Mouse (Mus musculus) hindbrain, embryonic 16.5 days (tissue): ENCODE data around the gene Pdcl2. TPM values are rescaled to one million over a fixed set of nuclear protein-coding genes. Genes with fewer than 3 reads are reported as not detected.

ENCODE experiments used
- ATAC-seq: fragments of 200-750 bp; cut with Nextera tagmentation; 2 replicates; pipeline ENCODE4 v1.8.0; 2017; ENCODE audit warnings: moderate TSS enrichment, moderate library complexity
- H3K27ac ChIP-seq: fragments of 300-500 bp; sonication (generic); 2 replicates; pipeline ENCODE4 v1.5.1; 2014; ENCODE audit warnings: low read depth, mild to moderate bottlenecking, control low read depth, low read length, moderate library complexity
- H3K27me3 ChIP-seq: fragments of 300-500 bp; sonication (generic); replicated peaks from 2 replicates; pipeline ENCODE4 v1.6.1; 2014; ENCODE audit warnings: low read length; ENCODE audit not compliant: control insufficient read depth, insufficient read depth
- H3K36me3 ChIP-seq: fragments of 300-500 bp; sonication (generic); 2 replicates; pipeline ENCODE4 v1.6.1; 2014; ENCODE audit warnings: mild to moderate bottlenecking, low read length, moderate library complexity, mixed read lengths; ENCODE audit not compliant: control insufficient read depth, insufficient read depth
- H3K4me1 ChIP-seq: fragments of 300-500 bp; sonication (generic); 2 replicates; pipeline ENCODE4 v1.6.1; 2014; ENCODE audit warnings: low read depth, low read length; ENCODE audit not compliant: control insufficient read depth, insufficient read depth
- H3K4me2 ChIP-seq: fragments of 300-500 bp; sonication (generic); 2 replicates; pipeline ENCODE4 v1.6.1; 2014; ENCODE audit warnings: mild to moderate bottlenecking, low read length, control low read depth, moderate library complexity
- H3K4me3 ChIP-seq: fragments of 300-500 bp; sonication (generic); 2 replicates; pipeline ENCODE4 v1.5.1; 2014; ENCODE audit warnings: mild to moderate bottlenecking, low read length, control low read depth, moderate library complexity
- H3K9ac ChIP-seq: fragments of 300-500 bp; sonication (generic); 2 replicates; pipeline ENCODE4 v1.6.1; 2014; ENCODE audit warnings: low read depth, mild to moderate bottlenecking, control low read depth, low read length, moderate library complexity
- H3K9me3 ChIP-seq: fragments of 300-500 bp; sonication (generic); 2 replicates; pipeline ENCODE4 v1.6.1; 2014; ENCODE audit warnings: mild to moderate bottlenecking, low read length, moderate library complexity; ENCODE audit not compliant: control insufficient read depth
- WGBS: fragments of 180-500 bp; shearing (Covaris S2); extraction: QIAGEN DNeasy Blood & Tissue Kit; methylation state at CpG from one replicate; pipeline ENCODE4 v1.1.7; 2014; 5-methylcytosine and 5-hydroxymethylcytosine counted together
- polyA plus RNA-seq: library from polyadenylated mRNA; unstranded; fragments of >200 nt; fragmentation: Nextera tagmentation; extraction: Ambion mirVana; gene quantifications from 2 replicates; pipeline ENCODE4 v1.2.1, GENCODE M21; 2015

The Pdcl2 gene
- polyA plus RNA-seq, result not detected in 2 replicates

GRCm38 (mm10) chr5:76330953-76331352 is at the start of gene Pdcl2:
Gene Pdcl2, minus strand, starts transcription at chr5:76331156.
- no peak within 1 kb of the TSS for H3K9ac ChIP-seq
- WGBS, result 90% methylated on average over 7 of the region's 7 CpGs

GRCm38 (mm10) chr5:76379216-76379615 is 48.3 kb upstream of the Pdcl2 start:
- Histone ChIP-seq H3K9ac (no peak overlapping the region), H3K36me3 (no peaks in the 10 kb centered on the region), H3K4me3 (no peak overlapping the region), H3K4me2 (no peak overlapping the region), H3K27me3 (no peaks in the 10 kb centered on the region), H3K9me3 (no peaks in the 10 kb centered on the region), H3K4me1 (no peaks in the 10 kb centered on the region), H3K27ac (no peak overlapping the region)
- WGBS, result 46% methylated on average over 3 of the region's 3 CpGs
- ATAC-seq, result no peak

More at GRCm38 (mm10) chr5:76330953-76331352, at the start of gene Pdcl2:
- Histone ChIP-seq H3K36me3 (no peaks in the 10 kb centered on the region), H3K9me3 (no peaks in the 10 kb centered on the region), H3K4me3 (no peak within 1 kb of the TSS), H3K27me3 (no peaks in the 10 kb centered on the region), H3K27ac (no peak within 1 kb of the TSS), H3K4me2 (no peak within 1 kb of the TSS), H3K4me1 (no peaks in the 10 kb centered on the region)
- ATAC-seq, result no peak

- no peaks in the 10 kb centered on the region for H3K36me3 ChIP-seq
- H3K27ac ChIP-seq, result no peak overlapping the region
- 82% methylated on average over 8 of the region's 8 CpGs for WGBS
- no peak overlapping the region for H3K4me2 ChIP-seq
- no peaks in the 10 kb centered on the region for H3K4me1 ChIP-seq
- no peak overlapping the region for H3K4me3 ChIP-seq
- H3K9me3 ChIP-seq, result no peaks in the 10 kb centered on the region
- no peak overlapping the region for H3K9ac ChIP-seq
- ATAC-seq, result no peak
- H3K27me3 ChIP-seq, result peaks cover under 1% of the 10 kb centered on the region; the same call in 1 of the 2 replicates
Measured at GRCm38 (mm10) chr5:76369215-76369840, 38.4 kb upstream of the Pdcl2 start.

GRCm38 (mm10) chr5:76365406-76365805 is 34.5 kb upstream of the Pdcl2 start:
- ATAC-seq, result no peak
- peaks cover 9% of the 10 kb centered on the region for H3K4me1 ChIP-seq
- H3K27ac ChIP-seq, result no peak overlapping the region
- 41% methylated on average over 5 of the region's 5 CpGs for WGBS
- H3K9ac ChIP-seq, result no peak overlapping the region
- H3K4me3 ChIP-seq, result no peak overlapping the region
- no peaks in the 10 kb centered on the region for H3K36me3 ChIP-seq
- H3K9me3 ChIP-seq, result no peaks in the 10 kb centered on the region
- peaks cover 12% of the 10 kb centered on the region for H3K27me3 ChIP-seq
- H3K4me2 ChIP-seq, result no peak overlapping the region

DNA sequence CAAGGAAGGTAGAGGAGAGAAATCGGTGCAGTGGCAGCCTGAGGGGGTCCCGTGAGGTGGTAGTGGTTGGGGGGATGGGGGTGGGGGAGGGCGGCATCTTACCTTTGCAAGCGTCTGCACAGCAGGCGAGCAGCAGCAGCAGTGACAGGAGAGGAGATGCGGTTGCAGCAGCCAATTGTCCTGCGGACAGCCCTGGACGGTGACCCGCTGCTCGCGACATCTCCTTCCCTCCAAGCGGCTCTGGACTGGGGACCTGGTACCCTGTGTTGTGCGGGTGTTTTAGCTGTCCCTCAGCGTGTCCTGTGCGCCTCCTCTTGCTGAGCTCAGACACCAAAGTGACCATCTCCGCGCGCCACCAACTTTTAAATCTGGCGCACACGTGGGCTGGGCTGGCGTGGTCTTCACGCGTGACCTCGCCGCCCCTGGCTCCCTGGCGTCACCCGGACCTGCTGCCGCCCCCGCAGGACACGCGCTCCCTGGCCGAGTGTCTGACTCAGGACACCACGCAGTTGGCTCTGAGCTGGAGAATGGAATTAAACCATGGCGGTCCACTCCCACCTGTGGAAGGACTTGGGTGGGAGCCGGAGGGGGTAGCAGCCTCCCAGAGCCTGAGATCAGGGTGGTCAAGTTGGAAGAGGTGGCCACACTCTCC is 32.6 kb upstream of the Pdcl2 start, which contains the start of gene Nmu:
TSS of gene Nmu (minus strand) at position 336 of the 652 bp plus-strand sequence.
- Histone ChIP-seq H3K9ac (peak within 1 kb of the TSS; percentile 50), H3K36me3 (no peaks in the 10 kb centered on the region), H3K4me1 (peaks cover 9% of the 10 kb centered on the region), H3K27ac (no peak within 1 kb of the TSS), H3K27me3 (peaks cover 12% of the 10 kb centered on the region), H3K4me2 (peak within 1 kb of the TSS; percentile 77), H3K4me3 (peak within 1 kb of the TSS; percentile 39), H3K9me3 (no peaks in the 10 kb centered on the region)
- no peak for ATAC-seq
- WGBS, result 5% methylated on average over 35 of the region's 35 CpGs

- H3K36me3 ChIP-seq, result no peaks in the 10 kb centered on the region
- H3K9ac ChIP-seq, result no peak overlapping the region
- peaks cover 12% of the 10 kb centered on the region for H3K27me3 ChIP-seq
- WGBS, result 72% methylated on average over 4 of the region's 4 CpGs
- H3K4me3 ChIP-seq, result no peak overlapping the region
- H3K4me2 ChIP-seq, result no peak overlapping the region
- H3K4me1 ChIP-seq, result peaks cover 9% of the 10 kb centered on the region
- no peak for ATAC-seq
- H3K27ac ChIP-seq, result no peak overlapping the region
- no peaks in the 10 kb centered on the region for H3K9me3 ChIP-seq
Measured at GRCm38 (mm10) chr5:76360786-76361185, 29.8 kb upstream of the Pdcl2 start.

GRCm38 (mm10) chr5:76360057-76360456 is 29.1 kb upstream of the Pdcl2 start:
- H3K9me3 ChIP-seq, result no peaks in the 10 kb centered on the region
- no peak overlapping the region for H3K27ac ChIP-seq
- 89% methylated on average over 1 of the region's 1 CpGs for WGBS
- no peak overlapping the region for H3K9ac ChIP-seq
- H3K27me3 ChIP-seq, result peaks cover 12% of the 10 kb centered on the region
- no peak for ATAC-seq
- H3K4me3 ChIP-seq, result no peak overlapping the region
- peaks cover 9% of the 10 kb centered on the region for H3K4me1 ChIP-seq
- H3K4me2 ChIP-seq, result no peak overlapping the region
- H3K36me3 ChIP-seq, result no peaks in the 10 kb centered on the region

DNA sequence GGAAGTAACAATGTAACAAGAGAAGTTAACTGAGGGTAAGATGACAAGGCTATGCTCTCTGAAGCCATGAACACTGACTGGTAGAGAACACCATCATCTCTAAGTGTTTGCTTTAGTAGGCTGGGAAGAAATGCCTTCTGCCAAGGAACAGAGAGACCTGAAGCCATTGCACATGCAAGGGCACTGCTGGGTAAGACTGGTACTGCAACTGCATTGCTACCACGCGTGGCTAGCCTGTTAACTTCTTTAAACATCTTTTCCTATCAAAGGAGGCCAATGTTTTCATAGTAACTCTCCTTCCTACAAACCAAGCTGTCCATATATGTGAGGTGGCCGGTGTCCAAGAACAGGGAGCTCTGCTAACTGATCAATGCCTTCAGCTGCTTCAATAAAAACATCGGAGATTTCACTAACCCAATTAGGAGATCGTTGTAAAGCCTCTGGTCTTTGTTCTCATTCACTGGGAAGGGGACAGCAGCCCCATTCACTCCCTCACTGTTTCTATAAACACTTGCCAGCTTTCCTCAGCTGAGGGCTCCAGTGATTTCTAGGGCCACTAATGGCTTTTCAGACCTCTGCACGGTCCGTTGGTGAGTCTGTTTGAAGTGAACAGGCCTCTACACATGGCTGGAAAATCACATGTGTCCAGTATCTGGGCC is 21.1 kb upstream of the Pdcl2 start:
- no peak overlapping the region for H3K4me2 ChIP-seq
- H3K9ac ChIP-seq, result no peak overlapping the region
- no peaks in the 10 kb centered on the region for H3K4me1 ChIP-seq
- peak; percentile 83; the same call in 1 of the 2 replicates for ATAC-seq
- H3K4me3 ChIP-seq, result no peak overlapping the region
- 47% methylated on average over 7 of the region's 7 CpGs for WGBS
- H3K9me3 ChIP-seq, result no peaks in the 10 kb centered on the region
- H3K36me3 ChIP-seq, result no peaks in the 10 kb centered on the region
- H3K27ac ChIP-seq, result no peak overlapping the region
- H3K27me3 ChIP-seq, result no peaks in the 10 kb centered on the region

GRCm38 (mm10) chr5:76351537-76351936 is 20.6 kb upstream of the Pdcl2 start:
- Histone ChIP-seq H3K27ac (no peak overlapping the region), H3K9ac (no peak overlapping the region), H3K9me3 (no peaks in the 10 kb centered on the region), H3K4me2 (no peak overlapping the region), H3K4me1 (no peaks in the 10 kb centered on the region), H3K36me3 (no peaks in the 10 kb centered on the region), H3K4me3 (no peak overlapping the region), H3K27me3 (no peaks in the 10 kb centered on the region)
- ATAC-seq, result no peak
- 81% methylated on average over 5 of the region's 5 CpGs for WGBS
